Mouse (Mus musculus) midbrain, embryonic 12.5 days (tissue): Measurements from ENCODE around the gene Bud23. TPM values are rescaled to one million over a fixed set of nuclear protein-coding genes. Genes with fewer than 3 reads are reported as not detected.

Source experiments
- ATAC-seq: fragments of 200-750 bp; cut with Nextera tagmentation; 2 replicates; pipeline ENCODE4 v1.8.0; 2017; ENCODE audit warnings: low read depth, moderate TSS enrichment, moderate library complexity; ENCODE audit not compliant: low FRiP score
- H3K27ac ChIP-seq: fragments of 300-500 bp; sonication (generic); replicated peaks from 2 replicates; pipeline ENCODE4 v1.5.1; 2016; ENCODE audit warnings: mild to moderate bottlenecking
- H3K27me3 ChIP-seq: fragments of 300-500 bp; sonication (generic); 2 replicates; pipeline ENCODE4 v1.6.1; 2016; ENCODE audit warnings: mild to moderate bottlenecking
- H3K36me3 ChIP-seq: fragments of 300-500 bp; sonication (generic); 2 replicates; pipeline ENCODE4 v1.6.1; 2016
- H3K4me1 ChIP-seq: fragments of 300-500 bp; sonication (generic); 2 replicates; pipeline ENCODE4 v1.6.1; 2016
- H3K4me2 ChIP-seq: fragments of 300-500 bp; sonication (generic); replicated peaks from 2 replicates; pipeline ENCODE4 v1.6.1; 2016; ENCODE audit warnings: mild to moderate bottlenecking, moderate library complexity
- H3K4me3 ChIP-seq: fragments of 300-500 bp; sonication (generic); 2 replicates; pipeline ENCODE4 v1.5.1; 2016; ENCODE audit warnings: mild to moderate bottlenecking
- H3K9ac ChIP-seq: fragments of 300-500 bp; sonication (generic); replicated peaks from 2 replicates; pipeline ENCODE4 v1.6.1; 2016; ENCODE audit warnings: mild to moderate bottlenecking, moderate library complexity
- H3K9me3 ChIP-seq: fragments of 300-500 bp; sonication (generic); 2 replicates; pipeline ENCODE4 v1.6.1; 2016; ENCODE audit warnings: mild to moderate bottlenecking
- WGBS: fragments of 180-500 bp; shearing (Covaris S2); methylation state at CpG from one replicate; pipeline ENCODE4 v1.1.7; 2016; 5-methylcytosine and 5-hydroxymethylcytosine counted together
- polyA plus RNA-seq: library from polyadenylated mRNA; unstranded; fragments of >200 nt; fragmentation: Nextera tagmentation; extraction: Ambion mirVana; gene quantifications from 2 replicates; pipeline ENCODE4 v1.2.1, GENCODE M21; 2016

Bud23 gene
- polyA plus RNA-seq, 1 experiment from 2014 or later: 119 TPM

- peaks cover 20% of the 10 kb centered on the region for H3K27me3 ChIP-seq
- H3K4me3 ChIP-seq: 0 out of 2 replicates have a peak overlapping the region, but pooled peaks have one; percentile 4
- no peaks in the 10 kb centered on the region for H3K36me3 ChIP-seq
- peaks cover 35% of the 10 kb centered on the region for H3K4me1 ChIP-seq
- no peaks in the 10 kb centered on the region for H3K9me3 ChIP-seq
- WGBS: 4% methylated on average over 16 of the region's 16 CpGs
- no peak overlapping the region for H3K27ac ChIP-seq
- peak overlapping the region; percentile 16 for H3K9ac ChIP-seq
- peak overlapping the region; percentile 19; the same call in 1 of the 2 replicates for H3K4me2 ChIP-seq
- ATAC-seq: no peak
These were observed 51.9 kb downstream of the Bud23 start for GRCm38 (mm10) chr5:135012671-135013441.

DNA sequence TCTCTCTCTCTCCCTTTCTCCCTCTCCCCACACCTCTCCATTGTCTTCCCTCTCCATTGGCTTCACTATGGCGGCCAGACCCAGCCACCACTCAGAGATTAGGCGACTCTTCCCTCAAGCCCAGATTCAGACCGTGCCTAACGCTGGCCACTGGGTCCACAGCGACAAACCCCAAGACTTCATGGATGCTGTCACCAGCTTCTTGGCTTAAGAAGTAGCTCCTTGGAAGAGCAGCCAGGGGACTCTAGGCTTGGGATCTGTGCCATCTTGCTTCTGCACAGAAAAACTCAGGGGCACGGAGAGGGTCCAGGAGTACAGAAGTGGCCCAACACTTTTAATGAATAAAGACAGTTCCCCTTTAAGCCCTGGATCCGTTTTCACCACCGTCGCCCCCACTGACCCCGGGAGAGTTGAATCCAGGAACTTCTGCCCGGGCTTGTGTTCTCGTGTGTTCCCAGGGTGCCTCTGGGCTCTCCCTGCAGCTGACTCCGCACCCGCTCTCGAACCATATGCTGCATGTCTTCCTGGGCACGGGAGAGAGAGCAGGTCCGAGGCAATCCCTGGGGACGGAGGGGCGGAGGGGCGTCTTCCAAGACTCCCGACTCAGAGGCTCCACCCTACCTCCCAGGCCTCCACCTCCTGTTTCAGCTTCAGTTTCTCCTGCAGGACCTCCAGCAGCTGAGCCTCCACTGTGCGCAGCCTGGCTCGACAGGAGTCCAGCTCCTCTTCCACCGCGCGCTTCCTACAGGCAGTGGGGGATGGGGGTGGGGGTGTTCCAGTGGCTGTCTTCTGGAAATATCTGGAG, 52.7 kb downstream of the Bud23 start:
- H3K9me3 ChIP-seq: no peaks in the 10 kb centered on the region
- H3K4me1 ChIP-seq: peaks cover 35% of the 10 kb centered on the region
- peak overlapping the region; percentile 16 for H3K9ac ChIP-seq
- H3K36me3 ChIP-seq: no peaks in the 10 kb centered on the region
- peak overlapping the region; percentile 19 for H3K4me2 ChIP-seq
- H3K27me3 ChIP-seq: peaks cover 20% of the 10 kb centered on the region
- H3K27ac ChIP-seq: no peak overlapping the region
- WGBS: 24% methylated on average over 26 of the region's 26 CpGs
- H3K4me3 ChIP-seq: peak overlapping the region; percentile 4; the same call in 1 of the 2 replicates
- no peak for ATAC-seq

DNA sequence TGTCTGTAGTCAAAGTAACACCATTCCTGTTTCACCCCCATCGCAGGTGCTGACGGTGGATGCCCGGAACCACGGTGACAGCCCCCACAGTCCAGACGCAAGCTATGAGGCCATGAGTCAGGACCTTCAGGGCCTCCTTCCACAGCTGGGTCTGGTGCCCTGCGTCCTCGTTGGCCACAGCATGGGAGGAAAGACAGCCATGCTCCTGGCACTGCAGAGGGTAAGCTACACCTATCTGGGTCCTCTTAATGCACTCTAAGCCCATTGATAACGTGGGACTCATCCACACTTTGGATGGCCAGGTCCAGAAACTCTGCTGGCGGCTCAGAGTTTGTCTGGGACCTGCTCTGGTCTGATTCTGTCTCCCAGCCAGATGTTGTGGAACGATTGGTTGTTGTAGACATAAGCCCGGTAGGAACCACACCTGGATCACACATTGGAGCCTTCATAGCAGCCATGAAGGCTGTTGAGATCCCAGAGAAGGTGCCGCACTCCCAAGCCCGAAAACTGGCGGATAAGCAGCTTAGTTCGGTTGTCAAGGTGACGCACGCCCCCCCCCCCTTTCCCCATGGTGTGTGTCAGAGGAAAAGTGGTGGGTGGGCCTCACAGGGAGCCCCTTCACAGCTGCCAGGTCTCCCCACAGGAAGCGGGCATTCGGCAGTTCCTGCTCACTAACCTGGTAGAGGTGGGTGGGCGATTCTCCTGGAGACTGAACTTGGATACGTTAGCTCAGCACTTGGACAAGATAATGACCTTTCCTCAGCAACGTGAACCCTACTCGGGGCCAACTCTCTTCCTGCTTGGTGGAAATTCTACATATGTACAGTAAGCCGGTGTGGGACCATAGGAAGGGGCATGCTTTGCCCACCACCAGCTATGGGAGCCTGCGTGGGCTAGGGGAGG, 53.7 kb downstream of the Bud23 start:
- peaks cover 35% of the 10 kb centered on the region for H3K4me1 ChIP-seq
- peak overlapping the region; percentile 54; the same call in 1 of the 2 replicates for H3K4me3 ChIP-seq
- WGBS: 73% methylated on average over 25 of the region's 25 CpGs
- H3K9me3 ChIP-seq: no peaks in the 10 kb centered on the region
- H3K9ac ChIP-seq: 0 out of 2 replicates have a peak overlapping the region, but pooled peaks have one; percentile 64
- H3K27ac ChIP-seq: no peak overlapping the region
- H3K4me2 ChIP-seq: no peak overlapping the region
- no peaks in the 10 kb centered on the region for H3K36me3 ChIP-seq
- no peak for ATAC-seq
- peaks cover 20% of the 10 kb centered on the region for H3K27me3 ChIP-seq

- Histone ChIP-seq H3K9me3 (no peaks in the 10 kb centered on the region), H3K4me3 (peak overlapping the region; percentile 54), H3K27ac (peak overlapping the region; percentile 95), H3K4me1 (peaks cover 34% of the 10 kb centered on the region), H3K36me3 (no peaks in the 10 kb centered on the region), H3K4me2 (peak overlapping the region; percentile 74), H3K9ac (peak overlapping the region; percentile 64), H3K27me3 (peaks cover 20% of the 10 kb centered on the region)
- ATAC-seq: no peak
- 61% methylated on average over 7 of the region's 7 CpGs for WGBS
These were observed 54.4 kb downstream of the Bud23 start for GRCm38 (mm10) chr5:135010320-135010709.

DNA sequence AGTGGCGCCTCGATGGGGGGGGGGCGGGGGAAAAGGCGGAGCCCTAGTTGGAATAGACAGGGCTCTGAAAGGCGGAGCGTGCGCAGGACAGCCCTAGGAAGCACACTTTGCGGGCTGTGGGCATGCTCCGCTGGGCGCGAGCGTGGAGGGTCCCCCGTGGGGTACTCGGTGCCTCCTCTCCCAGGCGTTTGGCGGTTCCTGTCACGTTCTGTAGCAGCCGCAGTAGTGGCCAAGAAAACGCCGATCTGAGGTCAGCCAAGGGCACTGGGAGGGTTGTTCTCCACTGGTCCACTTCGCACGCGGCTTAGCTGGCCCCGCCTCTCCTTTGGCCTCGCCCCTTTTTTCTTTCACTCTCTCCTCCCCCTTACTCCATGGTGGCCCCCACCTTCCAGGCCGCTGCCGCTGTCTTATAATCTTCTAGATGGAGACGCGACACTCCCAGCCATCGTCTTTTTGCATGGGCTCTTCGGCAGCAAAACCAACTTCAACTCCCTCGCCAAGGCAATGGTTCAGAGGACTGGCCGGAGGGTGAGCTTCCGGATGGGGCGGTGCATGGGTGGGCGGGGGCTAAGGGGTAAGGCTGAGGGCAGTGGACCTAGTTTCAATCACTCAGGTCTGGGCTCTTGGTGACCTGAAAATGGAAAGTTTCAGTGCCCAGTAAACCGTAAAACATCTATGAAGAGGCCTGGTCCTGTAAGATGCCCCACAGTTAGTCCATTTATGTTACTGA, 55.0 kb downstream of the Bud23 start:
- no peaks in the 10 kb centered on the region for H3K36me3 ChIP-seq
- H3K27ac ChIP-seq: peak overlapping the region; percentile 95
- peaks cover 33% of the 10 kb centered on the region for H3K4me1 ChIP-seq
- H3K9ac ChIP-seq: peak overlapping the region; percentile 64
- peak; percentile 76 for ATAC-seq
- WGBS: 2% methylated on average over 36 of the region's 37 CpGs
- no peaks in the 10 kb centered on the region for H3K9me3 ChIP-seq
- H3K4me3 ChIP-seq: peak overlapping the region; percentile 54
- peak overlapping the region; percentile 74 for H3K4me2 ChIP-seq
- H3K27me3 ChIP-seq: peaks cover 20% of the 10 kb centered on the region

DNA sequence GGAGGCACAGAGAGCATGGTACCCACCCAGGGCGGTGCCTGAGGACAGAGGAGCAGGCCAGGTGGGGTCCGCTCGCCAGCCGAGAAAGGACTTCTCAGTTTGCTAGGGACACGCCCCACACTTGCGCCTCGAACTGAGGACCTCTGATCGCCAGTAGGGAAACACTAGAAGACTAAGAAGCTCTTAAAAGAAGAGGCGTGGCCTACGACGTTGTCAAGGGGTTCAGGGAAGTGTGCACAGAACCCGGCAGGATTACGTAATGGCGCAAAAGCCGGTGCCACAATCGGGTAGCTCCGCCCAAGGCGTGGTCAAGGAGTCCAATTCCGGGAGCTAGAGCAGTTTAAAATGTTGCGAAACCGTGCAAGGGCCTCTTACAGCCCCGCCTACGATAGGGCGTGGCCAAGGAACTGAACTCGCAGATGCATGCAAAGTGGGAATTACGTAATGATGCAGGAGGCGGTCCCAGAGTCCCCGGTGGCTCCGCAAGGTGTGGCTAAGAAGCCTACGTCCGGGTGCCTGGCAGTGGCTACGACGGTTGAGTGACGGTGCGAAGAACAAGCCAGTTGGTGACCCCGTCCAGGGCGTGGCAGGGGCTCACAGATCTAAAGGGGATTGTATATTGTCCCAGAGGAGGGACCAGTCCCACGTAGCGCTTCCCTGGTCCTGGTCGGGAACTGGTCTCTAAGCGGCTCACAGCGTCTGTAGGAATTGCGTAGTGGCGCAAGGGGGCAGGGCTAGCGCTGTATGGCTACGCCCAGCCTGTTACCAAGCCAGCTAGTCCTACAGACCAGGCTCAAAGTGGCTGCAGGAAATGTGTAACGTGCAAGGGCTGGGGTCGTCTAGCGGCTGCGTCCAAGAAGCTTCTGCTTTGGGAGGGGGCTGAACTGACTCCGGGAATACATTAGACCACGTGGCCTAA, 55.8 kb downstream of the Bud23 start, which contains the start of gene Abhd11:
Gene Abhd11, plus strand, starts transcription at position 482 of the 919 bp plus-strand sequence.
- peak; percentile 87 for ATAC-seq
- Histone ChIP-seq H3K4me2 (peak within 1 kb of the TSS; percentile 74), H3K27me3 (peaks cover 20% of the 10 kb centered on the region), H3K4me3 (peak within 1 kb of the TSS; percentile 54), H3K36me3 (no peaks in the 10 kb centered on the region), H3K27ac (peak within 1 kb of the TSS; percentile 95), H3K4me1 (peaks cover 33% of the 10 kb centered on the region), H3K9ac (peak within 1 kb of the TSS; percentile 66), H3K9me3 (no peaks in the 10 kb centered on the region)
- under 1% methylated on average over 52 of the region's 52 CpGs for WGBS

- 37% methylated on average over 16 of the region's 16 CpGs for WGBS
- Histone ChIP-seq H3K4me3 (peak overlapping the region; percentile 54), H3K36me3 (no peaks in the 10 kb centered on the region), H3K4me2 (peak overlapping the region; percentile 74), H3K4me1 (peaks cover 31% of the 10 kb centered on the region), H3K9ac (peak overlapping the region; percentile 66), H3K27ac (peak overlapping the region; percentile 95), H3K27me3 (peaks cover 20% of the 10 kb centered on the region), H3K9me3 (no peaks in the 10 kb centered on the region)
- no peak for ATAC-seq
These were observed 56.8 kb downstream of the Bud23 start for GRCm38 (mm10) chr5:135007802-135008571.
